ENCODE assay signal across 8 mouse cellular contexts in genomic region chr9:21164072-21164471, GRCm38 (mm10). TPM values are rescaled to one million over a fixed set of nuclear protein-coding genes. Genes with fewer than 3 reads are reported as not detected.
DNase-seq lines count a peak whose midpoint lies in the region; ATAC-seq and TF ChIP-seq lines count a peak whose summit lies in the region.

No protein-coding gene starts in this region.

- H3K9me3 ChIP-seq in hindbrain, embryonic 13.5 days, result no peaks in the 10 kb centered on the region
- no peaks in the 10 kb centered on the region for H3K9me3 ChIP-seq in limb, embryonic 15.5 days

- H3K27me3 ChIP-seq in hindbrain, embryonic 13.5 days, result peaks cover 73% of the 10 kb centered on the region
- H3K27me3 ChIP-seq in limb, embryonic 15.5 days, result peaks cover 66% of the 10 kb centered on the region
- H3K27me3 ChIP-seq in small intestine, adult 2 months (ENCODE audit: control insufficient read depth, insufficient read depth, low read length), result peaks cover 29% of the 10 kb centered on the region

- H3K4me2 ChIP-seq in hindbrain, embryonic 13.5 days, result peak overlapping the region; percentile 40
- peak overlapping the region; percentile 28 for H3K4me2 ChIP-seq in limb, embryonic 15.5 days

- under 1% methylated on average over 26 of the region's 26 CpGs for WGBS in hindbrain, embryonic 13.5 days
- under 1% methylated on average over 26 of the region's 26 CpGs for WGBS in limb, embryonic 15.5 days
- 2% methylated on average over 26 of the region's 26 CpGs for WGBS in small intestine, adult 2 months

- no peak overlapping the region for H3K27ac ChIP-seq in hindbrain, embryonic 13.5 days
- no peak overlapping the region for H3K27ac ChIP-seq in limb, embryonic 15.5 days
- no peak overlapping the region for H3K27ac ChIP-seq in small intestine, adult 2 months (ENCODE audit: insufficient read depth, low read depth, low read length)

- no peaks in the 10 kb centered on the region for H3K36me3 ChIP-seq in hindbrain, embryonic 13.5 days
- no peaks in the 10 kb centered on the region for H3K36me3 ChIP-seq in limb, embryonic 15.5 days
- H3K36me3 ChIP-seq in small intestine, adult 2 months (ENCODE audit: control insufficient read depth, insufficient read depth, low read length), result no peaks in the 10 kb centered on the region

- peak overlapping the region; percentile 46 for H3K4me3 ChIP-seq in hindbrain, embryonic 13.5 days
- H3K4me3 ChIP-seq in limb, embryonic 15.5 days, result peak overlapping the region; percentile 53
- H3K4me3 ChIP-seq in small intestine, adult 2 months (ENCODE audit: low read depth, low read length), result peak overlapping the region; percentile 6

- ATAC-seq in hindbrain, embryonic 13.5 days (ENCODE audit: low FRiP score), result no peak
- no peak for ATAC-seq in limb, embryonic 15.5 days (ENCODE audit: insufficient number of reproducible peaks, low FRiP score, low TSS enrichment, low read depth)

- DNase-seq in adrenal gland, postnatal 14 days, result peak; percentile 71
- no peak for DNase-seq in adrenal gland, adult 18-20 months (ENCODE audit: low spot score in 2 of 2)
- peak; percentile 22 for DNase-seq in thymus, postnatal 0 days (ENCODE audit: low spot score)
- no peak for DNase-seq in thymus, postnatal 25 days
- DNase-seq in testis, postnatal 14 days (ENCODE audit: low spot score), result no peak

- H3K9ac ChIP-seq in hindbrain, embryonic 13.5 days, result no peak overlapping the region; the same call in 1 of the 2 replicates
- no peak overlapping the region for H3K9ac ChIP-seq in limb, embryonic 15.5 days

- TF ChIP-seq POLR2A in small intestine, adult 2 months (IDR thresholded peaks at IDR 0.05; ENCODE audit: low read depth, low read length), result no peak

- H3K4me1 ChIP-seq in hindbrain, embryonic 13.5 days (replicated peaks), result peaks cover 51% of the 10 kb centered on the region
- H3K4me1 ChIP-seq in limb, embryonic 15.5 days, result peaks cover 58% of the 10 kb centered on the region
- H3K4me1 ChIP-seq in small intestine, adult 2 months (ENCODE audit: control insufficient read depth, insufficient read depth, insufficient read length, low read length), result peaks cover 28% of the 10 kb centered on the region

- no peak for TF ChIP-seq CTCF in small intestine, adult 2 months (IDR thresholded peaks at IDR 0.05; ENCODE audit: extremely low read depth, insufficient read length, insufficient replicate concordance, low read depth, low read length)

RNA-seq across cellular contexts. Expression of gene Pde4a, which starts 1.4 kb away (rescaled TPM):
- total RNA-seq in adrenal gland, postnatal 14 days (2021), result 22.4 and 22.9 TPM in 2 replicates
- total RNA-seq in adrenal gland, adult 18-20 months (2021), result 10 to 100 TPM in 1 of 2 experiments, 1 to 10 TPM in 1; 6.2 to 13.3 TPM
- polyA plus RNA-seq in thymus, postnatal 0 days (2015; fragmentation: Nextera tagmentation; extraction: Ambion mirVana), result 0.95 and 1.0 TPM in 2 replicates
- 17.6 and 18.8 TPM in 2 replicates for polyA plus RNA-seq in hindbrain, embryonic 13.5 days (2015; fragmentation: Nextera tagmentation; extraction: Ambion mirVana)
- polyA plus RNA-seq in limb, embryonic 15.5 days (2015; fragmentation: Nextera tagmentation; extraction: Ambion mirVana), result 6.1 and 6.4 TPM in 2 replicates
- polyA plus RNA-seq in small intestine, adult 2 months (2012; rRNA removed), result 5.1 and 7.1 TPM in 2 replicates

RNA-seq across cellular contexts. Expression of gene Cdc37, which starts 14.3 kb away (rescaled TPM):
- 171 and 185 TPM in 2 replicates for total RNA-seq in adrenal gland, postnatal 14 days (2021)
- total RNA-seq in adrenal gland, adult 18-20 months (2021), result 100 to 1,000 TPM; 175 to 181 TPM
- 281 and 307 TPM in 2 replicates for polyA plus RNA-seq in thymus, postnatal 0 days (2015; fragmentation: Nextera tagmentation; extraction: Ambion mirVana)
- 221 and 223 TPM in 2 replicates for polyA plus RNA-seq in hindbrain, embryonic 13.5 days (2015; fragmentation: Nextera tagmentation; extraction: Ambion mirVana)
- 298 and 326 TPM in 2 replicates for polyA plus RNA-seq in limb, embryonic 15.5 days (2015; fragmentation: Nextera tagmentation; extraction: Ambion mirVana)
- 14.4 and 24.9 TPM in 2 replicates for polyA plus RNA-seq in small intestine, adult 2 months (2012; rRNA removed)

RNA-seq across cellular contexts. Expression of gene Tyk2, which starts 33.0 kb away (rescaled TPM):
- total RNA-seq in adrenal gland, postnatal 14 days (2021), result 12.6 and 17.3 TPM in 2 replicates
- 10 to 100 TPM; 14.0 to 14.5 TPM for total RNA-seq in adrenal gland, adult 18-20 months (2021)
- polyA plus RNA-seq in thymus, postnatal 0 days (2015; fragmentation: Nextera tagmentation; extraction: Ambion mirVana), result 13.8 and 14.0 TPM in 2 replicates
- polyA plus RNA-seq in hindbrain, embryonic 13.5 days (2015; fragmentation: Nextera tagmentation; extraction: Ambion mirVana), result 12.4 and 12.8 TPM in 2 replicates
- polyA plus RNA-seq in limb, embryonic 15.5 days (2015; fragmentation: Nextera tagmentation; extraction: Ambion mirVana), result 13.1 and 13.2 TPM in 2 replicates
- 16.3 and 31.2 TPM in 2 replicates for polyA plus RNA-seq in small intestine, adult 2 months (2012; rRNA removed)

Comparison
In these comparisons a context has a peak if more than half of its experiments do, and no peak if none do; other contexts are left out.
1. DNase-seq: peak in adrenal gland, postnatal 14 days (single experiment) and thymus, postnatal 0 days (single experiment); none in adrenal gland, adult 18-20 months (0 of 2), thymus, postnatal 25 days (single experiment) and testis, postnatal 14 days (single experiment).
2. Peak in every context shown above with its lines, with median percentiles within 50 percentile points of each other: H3K4me3 ChIP-seq.